Mouse (Mus musculus): ENCODE data around the gene Slc51b.
A peak's percentile ranks its signal among the peaks of the same experiment; 100 is the strongest.

GRCm38 (mm10) chr9:65460732-65461442 lies 38.1 kb upstream of the Slc51b start, which contains the start of gene Spg21:
- TF ChIP-seq POLR2A (IDR thresholded peaks at IDR 0.05; ENCODE audit: extremely low read depth, insufficient read depth, low read length), result peak; percentile 62
- no peak for TF ChIP-seq CTCF (IDR thresholded peaks at IDR 0.05; ENCODE audit: extremely low read depth, insufficient read depth, low read length)
